ENCODE assay signal across 8 mouse cellular contexts in the genomic region with DNA sequence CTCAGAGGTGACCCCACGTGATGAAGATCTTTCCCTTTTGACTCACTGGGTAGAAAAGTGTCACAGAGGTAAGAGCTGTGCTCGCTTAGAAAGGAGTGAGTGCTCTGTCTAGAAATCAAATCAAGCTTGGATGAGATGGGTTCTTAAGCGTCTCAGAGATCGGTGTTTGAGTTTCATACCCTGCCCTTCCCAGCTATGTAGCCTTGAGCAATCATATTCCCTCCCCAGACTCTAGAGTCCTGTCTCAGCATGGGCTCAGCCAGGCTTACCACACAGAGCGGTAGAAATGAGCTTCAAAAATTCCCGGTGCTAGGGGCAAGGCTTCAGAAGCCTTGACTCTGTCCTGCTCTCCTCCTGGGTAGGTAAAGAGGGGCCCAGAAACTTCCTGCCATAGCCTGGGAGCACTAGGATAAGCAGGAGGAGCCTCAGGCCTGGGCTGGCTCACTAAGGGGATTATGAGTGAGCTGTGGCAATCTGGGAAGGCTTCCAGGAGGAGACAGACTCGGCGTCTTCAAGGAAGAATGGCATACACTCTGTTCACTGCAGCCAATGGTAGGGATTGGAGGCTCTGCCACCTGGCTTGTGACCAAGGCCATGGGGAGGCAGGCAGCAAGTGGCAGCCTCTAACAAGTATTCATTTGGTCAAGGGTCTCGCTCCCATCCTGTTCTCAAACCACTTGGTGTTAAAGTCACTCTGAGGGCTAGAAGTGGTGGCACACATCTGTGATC. TPM values are rescaled to one million over a fixed set of nuclear protein-coding genes. Genes with fewer than 3 reads are reported as not detected.
DNase-seq lines count a peak whose midpoint lies in the region; ATAC-seq lines count a peak whose summit lies in the region.

No protein-coding gene starts in this region.

- peaks cover 16% of the 10 kb centered on the region; the same call in 1 of the 2 replicates for H3K27me3 ChIP-seq in heart, embryonic 13.5 days (replicated peaks)
- H3K27me3 ChIP-seq in limb, embryonic 10.5 days (ENCODE audit: low read depth, poor library complexity, severe bottlenecking), result peaks cover 15% of the 10 kb centered on the region; the same call in 1 of the 2 replicates

- peaks cover 54% of the 10 kb centered on the region for H3K4me1 ChIP-seq in heart, embryonic 13.5 days
- peaks cover 52% of the 10 kb centered on the region for H3K4me1 ChIP-seq in limb, embryonic 10.5 days

- no peak for DNase-seq in heart, postnatal 14 days
- DNase-seq in right cerebral cortex, adult 18-20 months, result peak; percentile 29
- DNase-seq in right cerebral cortex, postnatal 14 days, result no peak
- DNase-seq in limb, embryonic 10.5 days (ENCODE audit: low spot score), result no peak

- H3K36me3 ChIP-seq in heart, embryonic 13.5 days, result no peaks in the 10 kb centered on the region
- no peaks in the 10 kb centered on the region for H3K36me3 ChIP-seq in limb, embryonic 10.5 days

- H3K27ac ChIP-seq in heart, embryonic 13.5 days (replicated peaks), result 0 out of 2 replicates have a peak overlapping the region, but pooled peaks have one; percentile 28
- H3K27ac ChIP-seq in limb, embryonic 10.5 days, result peak overlapping the region; percentile 51

- H3K9me3 ChIP-seq in heart, embryonic 13.5 days, result no peaks in the 10 kb centered on the region
- H3K9me3 ChIP-seq in limb, embryonic 10.5 days (replicated peaks), result no peaks in the 10 kb centered on the region

- H3K9ac ChIP-seq in heart, embryonic 13.5 days, result peak overlapping the region; percentile 41; the same call in 1 of the 2 replicates

- no peak for ATAC-seq in heart, embryonic 13.5 days (ENCODE audit: extremely low read depth, insufficient number of reproducible peaks, low FRiP score, low TSS enrichment)
- ATAC-seq in CD4-positive, CD25-positive, alpha-beta regulatory T cell, adult 4 months, result no peak
- ATAC-seq in granulocyte monocyte progenitor cell, adult 5-6 weeks (replicated peaks; ENCODE audit: poor library complexity, severe bottlenecking), result no peak
- ATAC-seq in cerebellum, adult (ENCODE audit: insufficient number of reproducible peaks, low FRiP score, low TSS enrichment), result no peak

- WGBS in heart, embryonic 13.5 days, result 76% methylated on average over 9 of the region's 9 CpGs
- 83% methylated on average over 9 of the region's 9 CpGs for WGBS in limb, embryonic 10.5 days

- intact Hi-C loops in heart, postnatal 14 days (cut with DNase I), result no loop called here

- H3K4me2 ChIP-seq in heart, embryonic 13.5 days, result no peak overlapping the region

- no peak overlapping the region for H3K4me3 ChIP-seq in heart, embryonic 13.5 days
- H3K4me3 ChIP-seq in limb, embryonic 10.5 days, result no peak overlapping the region

RNA-seq across cellular contexts. Expression of a gene that starts 18.6 kb away (rescaled TPM):
- polyA plus RNA-seq in heart, embryonic 13.5 days (2015; fragmentation: Nextera tagmentation; extraction: Ambion mirVana), result 4.4 and 4.7 TPM in 2 replicates
- 10 to 100 TPM; 59.3 to 73.3 TPM for total RNA-seq in heart, postnatal 14 days (2021)
- polyA plus RNA-seq in limb, embryonic 10.5 days (2016; fragmentation: Nextera tagmentation; extraction: Ambion mirVana), result 7.0 and 11.6 TPM in 2 replicates
- 1 to 10 TPM; 4.6 to 8.4 TPM for polyA plus RNA-seq in CD4-positive, CD25-positive, alpha-beta regulatory T cell, adult 4 months (2017; shearing (Covaris generic))
- 115 and 208 TPM in 2 replicates for total RNA-seq in granulocyte monocyte progenitor cell, adult 5-6 weeks (2014; fragmentation: Nextera tagmentation)
- 50.3 and 50.9 TPM in 2 replicates for total RNA-seq in granulocyte monocyte progenitor cell, adult 5-6 weeks (2017)

RNA-seq across cellular contexts. Expression of a gene that starts 24.3 kb away (rescaled TPM):
- polyA plus RNA-seq in heart, embryonic 13.5 days (2015; fragmentation: Nextera tagmentation; extraction: Ambion mirVana), result 3.0 and 3.1 TPM in 2 replicates
- total RNA-seq in heart, postnatal 14 days (2021), result 1 to 10 TPM; 1.5 TPM
- 3.4 and 4.2 TPM in 2 replicates for polyA plus RNA-seq in limb, embryonic 10.5 days (2016; fragmentation: Nextera tagmentation; extraction: Ambion mirVana)
- polyA plus RNA-seq in CD4-positive, CD25-positive, alpha-beta regulatory T cell, adult 4 months (2017; shearing (Covaris generic)), result under 1 TPM in 1 of 2 experiments, not detected in 1; 0.51 TPM
- total RNA-seq in granulocyte monocyte progenitor cell, adult 5-6 weeks (2014; fragmentation: Nextera tagmentation), result 142 and 175 TPM in 2 replicates
- total RNA-seq in granulocyte monocyte progenitor cell, adult 5-6 weeks (2017), result 170 and 173 TPM in 2 replicates
